Mouse (Mus musculus): ENCODE results near the gene Vmn1r125.
"Not testable (repeated sequence)": the region's sequence is repeated elsewhere in the genome, so short reads cannot be mapped to it uniquely, and the experiment has no call there.

DNA sequence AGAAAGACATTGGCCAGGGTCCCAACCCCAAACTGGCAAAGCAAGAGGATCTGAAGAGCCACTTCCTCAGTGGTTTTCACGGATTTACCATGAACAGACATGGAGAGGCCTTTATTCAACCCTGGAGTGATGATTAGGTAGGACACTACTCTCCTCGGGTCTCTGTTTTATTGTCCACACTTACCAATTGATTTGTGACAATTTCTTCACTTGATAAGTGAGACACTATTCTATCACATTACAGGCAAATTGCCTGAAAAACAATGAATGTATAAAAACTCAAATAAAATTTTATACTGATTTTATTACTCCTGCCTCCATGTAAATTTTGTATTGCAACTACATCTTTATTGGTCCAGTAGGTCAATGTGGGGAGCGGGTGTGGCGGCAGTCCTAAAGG is 11.5 kb upstream of the Vmn1r125 start, which contains the start of gene Vmn1r124:
- TF ChIP-seq ZNF384 (IDR thresholded peaks at IDR 0.05; ENCODE audit: low read depth, low read length); HCFC1 (IDR thresholded peaks at IDR 0.05; ENCODE audit: borderline replicate concordance, insufficient read depth, low read length): not testable (repeated sequence)
